Mouse (Mus musculus) layer of hippocampus, postnatal 10 days (tissue): ENCODE measurements at regions not wholly inside any gene's neighbourhood (a gene's known extent, or its start where the extent isn't known, plus 50 kb on each side); places are given as distances from the start of the nearest gene placed in this dataset.

Source experiments
- DNase-seq, 2 experiments: peaks; one replicate each; pipeline ENCODE4 v3.0.0; 2021; ENCODE audit warnings: low spot score in 2 of 2

DNA sequence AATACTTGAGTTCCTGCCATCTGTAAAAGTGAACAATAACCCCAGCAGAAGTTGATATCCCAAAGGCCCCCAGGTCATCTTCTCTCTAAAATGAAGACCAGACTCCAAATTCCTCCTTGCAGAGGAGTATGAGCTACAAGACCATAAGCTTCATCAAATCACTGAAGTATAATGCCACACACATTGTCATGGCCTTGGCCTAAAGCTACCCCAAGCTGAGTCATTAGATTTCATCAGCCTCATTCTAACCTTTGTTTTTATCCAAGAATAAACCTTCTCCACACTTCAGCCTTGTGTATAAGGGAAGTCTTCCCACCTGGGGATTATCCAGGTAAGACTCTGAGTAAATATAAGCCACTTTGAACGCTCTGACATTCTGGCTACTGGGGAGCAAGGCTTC lies 289.3 kb downstream of the Psat1 start:
- DNase-seq: no peak

- peak; percentile 43 to 59 for DNase-seq
Measured at GRCm38 (mm10) chr19:15649368-15649767, 297.8 kb downstream of the Psat1 start.

DNA sequence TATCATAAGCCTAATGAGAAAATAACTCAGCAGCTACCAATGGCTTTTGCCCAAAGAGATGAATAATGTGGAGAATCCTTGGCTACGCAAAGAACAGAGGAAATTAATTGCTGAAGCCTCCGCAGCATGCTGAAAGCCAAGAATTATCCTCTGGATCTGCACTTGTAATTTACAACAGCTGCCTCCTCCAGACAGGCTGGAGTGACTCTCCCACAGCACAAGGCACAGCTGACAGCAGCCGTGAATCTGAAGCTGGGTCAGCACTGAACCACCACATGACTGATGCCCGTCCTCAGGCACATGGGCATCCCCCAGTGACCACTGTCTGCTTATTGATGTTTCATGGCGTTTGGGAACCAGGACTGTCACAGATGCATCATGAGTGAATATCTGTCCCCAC lies 299.8 kb downstream of the Psat1 start:
- peak; percentile 14 to 21 for DNase-seq

GRCm38 (mm10) chr19:15644786-15645185 lies 302.4 kb downstream of the Psat1 start:
- DNase-seq: no peak

DNA sequence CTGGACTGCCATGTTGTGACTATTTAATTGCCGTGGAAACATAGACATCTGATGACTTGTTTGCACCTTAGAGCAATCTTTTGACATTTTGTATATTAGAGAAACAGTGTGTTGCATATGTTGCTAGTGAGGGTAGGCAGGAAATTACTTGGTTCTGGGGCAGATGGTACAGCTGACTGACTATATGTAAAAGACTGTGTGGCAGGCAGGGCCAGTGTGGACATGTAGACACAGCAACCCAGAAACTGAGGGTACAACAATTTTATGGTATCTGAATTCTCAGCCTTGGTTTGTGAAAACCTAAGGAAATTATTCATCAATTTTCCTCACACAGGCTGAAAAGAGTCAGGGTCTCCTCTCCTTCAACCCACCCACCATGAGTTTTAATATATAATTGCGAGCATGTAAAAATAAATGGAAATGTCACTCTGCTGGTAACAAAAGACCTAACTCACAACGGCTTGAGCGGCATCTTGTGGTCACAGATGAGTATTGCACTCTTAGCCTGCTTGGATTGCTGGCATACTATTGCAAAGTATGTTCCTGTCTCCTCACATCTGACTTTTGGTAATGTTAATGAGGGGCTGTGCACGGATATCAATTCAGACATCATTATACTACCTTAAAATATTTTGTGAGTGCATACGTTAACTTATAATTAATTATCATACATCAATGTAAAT lies 329.8 kb downstream of the Psat1 start:
- DNase-seq: peak; percentile 81 to 84

DNA sequence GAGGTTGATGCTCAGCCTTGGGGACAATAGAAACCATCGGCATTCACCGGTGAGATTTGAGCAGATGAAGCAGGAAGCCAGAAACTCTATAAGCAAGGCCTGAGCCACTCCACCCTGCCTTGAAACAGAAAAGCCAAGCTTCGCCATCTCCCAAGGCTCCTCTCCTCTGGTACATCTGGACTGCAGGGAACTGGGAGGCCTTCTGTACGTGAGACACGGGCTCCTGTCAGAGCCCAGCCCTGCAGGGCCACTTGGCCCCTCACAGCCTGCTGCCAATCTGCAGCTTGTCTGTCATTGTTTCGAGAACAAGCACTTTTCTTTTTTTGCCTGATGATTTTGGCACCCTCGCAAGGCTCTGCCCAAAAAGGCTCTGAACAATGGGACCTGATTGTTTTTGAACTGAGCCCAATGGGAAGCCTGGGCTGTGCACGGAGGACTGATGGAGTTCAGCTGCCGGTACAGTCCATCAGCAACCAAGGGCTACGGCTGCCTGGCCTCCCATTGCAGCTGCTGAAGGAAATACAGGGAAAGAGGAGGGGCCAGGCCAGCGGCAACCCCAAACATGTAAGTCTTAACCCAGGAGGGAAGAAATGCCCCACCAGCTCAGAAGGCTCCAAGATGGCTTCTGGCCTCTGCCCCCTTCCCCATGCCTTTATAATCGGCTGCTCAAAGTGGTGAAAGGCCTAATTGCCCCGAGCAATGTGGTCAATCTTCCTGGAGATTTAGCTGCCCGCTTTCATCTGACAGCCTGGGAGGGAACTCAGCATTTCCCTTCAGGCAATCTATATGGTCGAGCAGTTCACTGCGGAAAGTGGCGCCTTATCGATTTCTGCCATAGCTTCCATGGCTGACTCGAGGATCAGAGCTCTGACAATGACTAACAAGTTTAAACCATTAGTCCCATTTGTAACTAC lies 332.2 kb downstream of the Psat1 start:
- peak; percentile 14 to 35 for DNase-seq

- DNase-seq: no peak
Measured at GRCm38 (mm10) chr19:15611137-15611758, 335.9 kb downstream of the Psat1 start.

DNA sequence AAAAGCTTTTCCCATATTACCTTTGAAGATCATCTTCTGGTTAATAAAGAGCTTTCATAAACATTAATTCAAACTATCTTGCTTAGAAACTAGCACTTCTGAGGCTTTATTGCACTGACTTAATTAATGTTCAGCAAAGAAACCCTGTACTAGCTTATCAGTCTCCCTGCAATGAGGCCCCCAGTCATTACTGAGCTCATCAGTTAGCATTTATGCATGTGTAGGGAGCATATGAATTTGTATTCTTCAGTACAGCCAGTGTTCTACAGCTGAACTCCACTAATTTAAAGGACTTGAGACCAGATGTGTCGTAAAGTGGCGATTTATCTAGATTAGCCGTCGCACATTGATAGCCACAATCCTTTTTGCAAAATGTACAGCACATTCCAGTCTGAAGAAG lies 340.7 kb downstream of the Psat1 start:
- DNase-seq: no peak

DNA sequence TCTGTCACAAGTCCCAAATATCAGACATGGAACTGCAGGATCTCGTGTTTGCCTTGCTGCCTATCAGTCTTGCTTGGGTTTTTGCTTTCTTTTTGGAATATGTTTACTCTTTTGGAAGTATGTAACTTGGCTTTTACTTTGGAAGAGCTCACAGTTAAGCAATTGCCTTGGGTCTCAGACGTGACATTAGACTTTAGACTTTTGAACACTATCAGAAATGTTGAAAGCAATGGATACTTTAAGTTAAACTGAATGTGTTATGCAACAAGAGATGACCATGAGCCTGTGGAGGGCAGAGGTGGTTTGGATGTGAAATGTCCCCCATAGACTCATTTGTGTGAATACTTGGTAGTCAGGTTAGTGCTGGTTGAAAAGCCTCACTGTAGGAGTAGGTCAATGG lies 354.3 kb downstream of the Psat1 start:
- DNase-seq: no peak

- DNase-seq: no peak
Measured at GRCm38 (mm10) chr19:15583782-15584693, 363.1 kb downstream of the Psat1 start.

GRCm38 (mm10) chr19:15583106-15583781 lies 363.9 kb downstream of the Psat1 start:
- DNase-seq: no peak

GRCm38 (mm10) chr19:15571204-15571603 lies 375.9 kb downstream of the Psat1 start:
- no peak for DNase-seq

- no peak for DNase-seq
Measured at GRCm38 (mm10) chr19:15561511-15561910, 385.6 kb downstream of the Psat1 start.

GRCm38 (mm10) chr19:15553953-15554352 lies 393.2 kb downstream of the Psat1 start:
- DNase-seq: no peak

GRCm38 (mm10) chr19:15517853-15518252 lies 429.3 kb downstream of the Psat1 start:
- no peak for DNase-seq

DNA sequence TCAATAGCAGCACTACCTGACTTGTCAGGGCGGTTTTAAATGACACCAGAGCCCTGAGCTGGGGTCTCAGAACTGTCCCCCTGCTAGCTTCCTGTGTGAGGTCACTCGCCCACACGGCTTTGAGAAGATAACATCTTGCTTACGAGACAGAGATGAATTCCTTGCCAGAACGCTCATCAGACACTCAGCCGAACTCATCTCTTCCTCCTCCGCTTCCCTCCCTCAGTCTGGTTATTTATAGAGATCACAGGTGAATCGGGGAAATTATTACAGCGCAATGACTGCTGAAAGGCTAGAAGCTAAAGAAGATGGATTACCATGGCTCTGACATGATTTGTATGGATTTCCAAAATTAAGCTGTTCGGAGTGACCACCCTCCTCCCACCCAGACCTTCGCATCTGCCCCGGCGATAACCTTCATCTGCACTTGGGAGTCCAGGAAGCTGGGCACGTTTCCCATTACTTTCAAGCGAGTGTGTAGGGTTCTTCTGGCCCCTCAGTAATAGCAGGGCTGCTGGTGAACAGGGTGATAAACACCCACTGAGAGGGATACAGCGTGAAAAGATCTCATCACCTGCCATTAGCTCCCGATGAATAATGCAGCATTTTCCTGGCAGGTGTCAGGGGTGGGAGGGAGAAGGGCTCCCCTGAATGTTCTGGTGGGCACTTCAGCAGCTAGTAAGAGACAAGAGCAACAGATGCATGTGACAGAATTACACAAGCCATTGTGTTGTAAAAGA lies 430.4 kb downstream of the Psat1 start:
- peak in 1 of 2 experiments; percentile 14 for DNase-seq

DNA sequence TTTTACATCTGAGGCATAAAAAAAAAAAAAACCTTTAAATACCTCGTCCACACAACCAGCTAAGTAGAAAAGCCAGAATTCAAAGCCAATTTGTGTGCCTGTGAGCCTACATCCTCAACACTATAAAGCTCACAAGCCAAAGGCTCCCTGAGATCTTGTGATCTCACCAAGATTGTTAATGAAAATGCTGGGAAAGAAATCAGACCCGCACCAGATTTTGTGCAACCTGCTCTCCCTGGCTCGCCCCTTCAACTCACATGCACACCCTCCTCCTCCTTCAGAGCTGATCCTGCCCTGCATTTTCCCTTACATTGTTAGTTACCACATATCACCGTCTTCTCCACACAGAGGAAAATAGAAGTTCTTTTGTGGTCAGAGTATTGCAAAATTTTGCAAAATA lies 433.9 kb downstream of the Psat1 start:
- no peak for DNase-seq

GRCm38 (mm10) chr19:15510395-15510794 lies 436.7 kb downstream of the Psat1 start:
- DNase-seq: no peak

GRCm38 (mm10) chr19:15502985-15503354 lies 444.2 kb downstream of the Psat1 start:
- DNase-seq: no peak
